Mouse (Mus musculus) neural tube, postnatal 0 days (tissue): ENCODE results near the gene Gm11733. TPM values are rescaled to one million over a fixed set of nuclear protein-coding genes. Genes with fewer than 3 reads are reported as not detected.

ENCODE experiments used
- polyA plus RNA-seq: library from polyadenylated mRNA; unstranded; fragments of >200 nt; fragmentation: Nextera tagmentation; extraction: Ambion mirVana; gene quantifications from 2 replicates; pipeline ENCODE4 v1.2.1, GENCODE M21; 2015

Gene Gm11733
- polyA plus RNA-seq, result not detected in 2 replicates

DNA sequence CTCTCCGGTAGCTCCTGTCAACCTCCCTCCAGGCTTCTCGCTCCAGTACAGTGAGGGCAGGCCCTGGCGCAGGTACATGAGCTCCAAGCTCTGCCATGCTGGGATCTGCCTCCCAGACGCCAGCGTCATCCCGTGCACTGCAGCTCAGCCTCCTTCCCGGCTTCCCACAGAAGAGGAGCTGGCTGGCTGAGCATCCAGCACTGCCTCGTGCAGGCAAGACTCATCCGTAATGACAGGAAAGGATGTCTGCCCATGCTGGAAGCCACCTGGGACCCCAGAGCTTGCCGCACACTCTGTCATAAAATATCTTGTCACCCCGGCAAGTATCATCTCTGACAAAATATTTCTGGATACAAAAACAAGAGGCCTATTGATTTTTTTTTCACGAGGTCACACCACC lies at the start of gene Gm11733:
Gene Gm11733, plus strand, starts transcription at position 171 of the 400 bp plus-strand sequence.

Other genes with a start within 250 kb of the Gm11733 start
- gene Tnrc6c, start 169.9 kb downstream of the Gm11733 start, polyA plus RNA-seq, result 21.2 and 21.9 TPM in 2 replicates